Mouse (Mus musculus): ENCODE results near the gene Gm10681. TPM values are rescaled to one million over a fixed set of nuclear protein-coding genes. Genes with fewer than 3 reads are reported as not detected.
"Not testable (repeated sequence)": the region's sequence is repeated elsewhere in the genome, so short reads cannot be mapped to it uniquely, and the experiment has no call there.

The Gm10681 gene
- not detected for total RNA-seq (2021)

- DNase-seq (ENCODE audit: low spot score in 2 of 2) = no peak
- intact Hi-C loops (cut with DNase I) = no loop called here
Observed at GRCm38 (mm10) chr3:98588707-98589106, at the start of gene Gm10681. Gene Gm10681 (minus strand): TSS chr3:98588807.

- intact Hi-C loops (cut with DNase I) = no loop called here
- no peak for DNase-seq (ENCODE audit: low spot score in 2 of 2)
Observed at GRCm38 (mm10) chr3:98635145-98635544, 46.5 kb upstream of the Gm10681 start.

- no peak for DNase-seq (ENCODE audit: low spot score in 2 of 2)
- intact Hi-C loops (cut with DNase I) = no loop called here
Observed at GRCm38 (mm10) chr3:98630152-98630551, 41.5 kb upstream of the Gm10681 start, which contains the start of gene Hsd3b5. Gene Hsd3b5 (minus strand): TSS chr3:98630252.

- DNase-seq (ENCODE audit: low spot score in 2 of 2) = no peak
- intact Hi-C loops (cut with DNase I) = no loop called here
Observed at GRCm38 (mm10) chr3:98629633-98630032, 41.0 kb upstream of the Gm10681 start.

GRCm38 (mm10) chr3:98616786-98617185 lies 28.2 kb upstream of the Gm10681 start:
- intact Hi-C loops (cut with DNase I); DNase-seq (ENCODE audit: low spot score in 2 of 2): not testable (repeated sequence)

GRCm38 (mm10) chr3:98616244-98616643 lies 27.6 kb upstream of the Gm10681 start:
- intact Hi-C loops (cut with DNase I) = not testable (repeated sequence)

GRCm38 (mm10) chr3:98614406-98614927 lies 25.9 kb upstream of the Gm10681 start:
- intact Hi-C loops (cut with DNase I); DNase-seq (ENCODE audit: low spot score in 2 of 2): not testable (repeated sequence)

More at GRCm38 (mm10) chr3:98616244-98616643, 27.6 kb upstream of the Gm10681 start:
- DNase-seq (ENCODE audit: low spot score in 2 of 2) = not testable (repeated sequence)

- DNase-seq (ENCODE audit: low spot score in 2 of 2) = no peak
- intact Hi-C loops (cut with DNase I) = no loop called here
Observed at GRCm38 (mm10) chr3:98613963-98614362, 25.4 kb upstream of the Gm10681 start.

- DNase-seq (ENCODE audit: low spot score in 2 of 2); intact Hi-C loops (cut with DNase I): not testable (repeated sequence)
Observed at GRCm38 (mm10) chr3:98613540-98613939, 24.9 kb upstream of the Gm10681 start.

- DNase-seq (ENCODE audit: low spot score in 2 of 2) = no peak
- intact Hi-C loops (cut with DNase I) = no loop called here
Observed at GRCm38 (mm10) chr3:98587721-98588120, 886 bp downstream of the Gm10681 start.

GRCm38 (mm10) chr3:98582622-98583021 lies 6.0 kb downstream of the Gm10681 start:
- DNase-seq (ENCODE audit: low spot score in 2 of 2); intact Hi-C loops (cut with DNase I): not testable (repeated sequence)

GRCm38 (mm10) chr3:98582202-98582601 lies 6.4 kb downstream of the Gm10681 start:
- DNase-seq (ENCODE audit: low spot score in 2 of 2); intact Hi-C loops (cut with DNase I): not testable (repeated sequence)

GRCm38 (mm10) chr3:98581024-98581423 lies 7.6 kb downstream of the Gm10681 start:
- intact Hi-C loops (cut with DNase I) = not testable (repeated sequence)
- DNase-seq (ENCODE audit: low spot score in 2 of 2) = peak; percentile 57 to 63

GRCm38 (mm10) chr3:98567717-98568116 lies 20.9 kb downstream of the Gm10681 start:
- intact Hi-C loops (cut with DNase I); DNase-seq (ENCODE audit: low spot score in 2 of 2): not testable (repeated sequence)

GRCm38 (mm10) chr3:98564894-98565293 lies 23.7 kb downstream of the Gm10681 start:
- DNase-seq (ENCODE audit: low spot score in 2 of 2); intact Hi-C loops (cut with DNase I): not testable (repeated sequence)

GRCm38 (mm10) chr3:98563831-98564230 lies 24.8 kb downstream of the Gm10681 start:
- intact Hi-C loops (cut with DNase I) = not testable (repeated sequence)

GRCm38 (mm10) chr3:98560711-98561110 lies 27.9 kb downstream of the Gm10681 start:
- DNase-seq (ENCODE audit: low spot score in 2 of 2); intact Hi-C loops (cut with DNase I): not testable (repeated sequence)

More at GRCm38 (mm10) chr3:98563831-98564230, 24.8 kb downstream of the Gm10681 start:
- DNase-seq (ENCODE audit: low spot score in 2 of 2) = not testable (repeated sequence)

- DNase-seq (ENCODE audit: low spot score in 2 of 2); intact Hi-C loops (cut with DNase I): not testable (repeated sequence)
Observed at GRCm38 (mm10) chr3:98550832-98551231, 37.8 kb downstream of the Gm10681 start.

- intact Hi-C loops (cut with DNase I); DNase-seq (ENCODE audit: low spot score in 2 of 2): not testable (repeated sequence)
Observed at GRCm38 (mm10) chr3:98550215-98550614, 38.4 kb downstream of the Gm10681 start.

- intact Hi-C loops (cut with DNase I); DNase-seq (ENCODE audit: low spot score in 2 of 2): not testable (repeated sequence)
Observed at GRCm38 (mm10) chr3:98548495-98548894, 40.1 kb downstream of the Gm10681 start.

GRCm38 (mm10) chr3:98547641-98548040 lies 41.0 kb downstream of the Gm10681 start:
- DNase-seq (ENCODE audit: low spot score in 2 of 2); intact Hi-C loops (cut with DNase I): not testable (repeated sequence)
